Mouse (Mus musculus): Measurements from ENCODE around the gene Rapgef5. TPM values are rescaled to one million over a fixed set of nuclear protein-coding genes. Genes with fewer than 3 reads are reported as not detected.

Gene Rapgef5
- polyA plus RNA-seq, 1 experiment from 2014 or later = 7.7 TPM

DNA sequence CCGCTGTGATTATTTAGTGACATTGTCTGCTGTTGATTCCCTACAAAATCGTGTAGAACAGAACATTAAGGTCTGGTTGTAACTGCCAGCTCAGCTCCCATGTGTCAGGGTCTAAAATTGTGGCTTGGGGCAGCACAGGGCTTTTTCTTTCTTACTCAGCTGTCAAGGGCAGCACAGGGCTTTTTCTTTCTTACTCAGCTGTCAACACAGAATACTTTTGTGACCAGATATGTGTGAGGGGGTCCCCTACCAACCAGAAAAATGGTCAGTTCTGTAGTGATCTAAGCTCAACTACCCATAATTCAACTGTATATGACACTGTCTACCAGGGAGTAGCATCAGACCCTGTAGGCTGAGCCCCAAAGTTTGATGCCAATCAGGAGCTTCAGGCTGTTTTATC, 167.1 kb downstream of the Rapgef5 start:
- Histone ChIP-seq H3K4me3 (ENCODE audit: low read depth, low read length) (no peak overlapping the region), H3K27ac (replicated peaks; ENCODE audit: low read depth, low read length) (no peak overlapping the region), H3K36me3 (replicated peaks; ENCODE audit: control insufficient read depth, insufficient read depth, low read depth, low read length) (no peaks in the 10 kb centered on the region), H3K9ac (replicated peaks; ENCODE audit: low read length) (no peak overlapping the region), H3K9me3 (replicated peaks; ENCODE audit: control insufficient read depth, low read length) (no peaks in the 10 kb centered on the region), H3K4me2 (ENCODE audit: low read depth, low read length) (no peak overlapping the region), H3K27me3 (ENCODE audit: control insufficient read depth, insufficient read depth, low read length) (no peaks in the 10 kb centered on the region), H3K4me1 (ENCODE audit: control insufficient read depth, insufficient read depth, low read length) (no peaks in the 10 kb centered on the region)
- no peak for DNase-seq (ENCODE audit: low spot score)
- no peak for ATAC-seq (replicated peaks; ENCODE audit: insufficient number of reproducible peaks, low FRiP score, low TSS enrichment, low read depth)
- 70% methylated on average over 2 of the region's 2 CpGs for WGBS

DNA sequence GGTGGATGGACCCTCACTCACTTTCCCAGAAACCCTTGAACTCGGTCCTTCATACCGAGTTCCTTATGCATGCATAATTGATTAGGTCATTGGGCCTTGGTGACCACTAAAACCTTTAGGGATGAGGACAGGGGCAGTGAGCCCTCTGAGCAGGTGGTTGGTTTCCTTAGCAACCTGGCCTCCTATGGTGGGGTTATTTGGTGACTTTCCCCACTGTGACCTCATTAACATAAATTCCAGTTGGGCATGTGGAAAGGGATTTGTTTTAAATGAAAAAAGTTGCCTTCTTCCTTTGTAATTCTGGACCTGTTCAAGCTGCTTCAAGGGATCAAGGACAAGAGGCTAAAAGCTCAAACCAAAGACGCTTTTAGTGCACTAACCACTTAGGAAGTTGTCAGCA, 167.7 kb downstream of the Rapgef5 start:
- 37% methylated on average over 3 of the region's 3 CpGs for WGBS

DNA sequence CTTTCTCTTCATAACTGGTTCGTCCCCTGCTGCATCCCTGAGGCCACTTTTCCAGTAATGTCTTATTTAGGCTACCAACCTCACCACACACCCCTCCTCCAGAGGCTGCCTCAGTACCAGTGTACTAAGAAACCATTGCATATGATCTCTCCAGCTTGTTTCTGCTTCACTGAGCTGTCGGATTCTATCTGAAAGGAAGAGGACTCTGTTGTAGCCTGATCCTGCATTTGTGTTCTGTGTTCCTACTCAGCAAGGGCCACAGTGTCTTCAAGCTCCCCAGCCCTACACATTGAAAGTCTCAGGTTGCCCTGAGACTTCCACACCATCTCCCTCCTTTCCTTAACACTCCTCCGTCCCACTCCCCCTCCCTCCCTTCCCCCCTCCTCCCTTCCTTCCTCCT, 168.5 kb downstream of the Rapgef5 start:
- DNase-seq (ENCODE audit: low spot score) (no peak), ATAC-seq (replicated peaks; ENCODE audit: insufficient number of reproducible peaks, low FRiP score, low TSS enrichment, low read depth) (no peak)
- Histone ChIP-seq H3K27me3 (ENCODE audit: control insufficient read depth, insufficient read depth, low read length) (no peaks in the 10 kb centered on the region), H3K27ac (replicated peaks; ENCODE audit: low read depth, low read length) (no peak overlapping the region), H3K36me3 (replicated peaks; ENCODE audit: control insufficient read depth, insufficient read depth, low read depth, low read length) (no peaks in the 10 kb centered on the region), H3K9me3 (replicated peaks; ENCODE audit: control insufficient read depth, low read length) (no peaks in the 10 kb centered on the region), H3K4me3 (ENCODE audit: low read depth, low read length) (no peak overlapping the region), H3K4me1 (ENCODE audit: control insufficient read depth, insufficient read depth, low read length) (no peaks in the 10 kb centered on the region), H3K9ac (replicated peaks; ENCODE audit: low read length) (no peak overlapping the region), H3K4me2 (ENCODE audit: low read depth, low read length) (no peak overlapping the region)
- WGBS = 36% methylated on average over 3 of the region's 3 CpGs

More for the DNA sequence above, 167.7 kb downstream of the Rapgef5 start:
- ATAC-seq (replicated peaks; ENCODE audit: insufficient number of reproducible peaks, low FRiP score, low TSS enrichment, low read depth) (no peak), DNase-seq (ENCODE audit: low spot score) (no peak)
- no peaks in the 10 kb centered on the region for H3K36me3 ChIP-seq (replicated peaks; ENCODE audit: control insufficient read depth, insufficient read depth, low read depth, low read length)
- no peaks in the 10 kb centered on the region for H3K27me3 ChIP-seq (ENCODE audit: control insufficient read depth, insufficient read depth, low read length)
- no peaks in the 10 kb centered on the region for H3K9me3 ChIP-seq (replicated peaks; ENCODE audit: control insufficient read depth, low read length)
- no peak overlapping the region for H3K27ac ChIP-seq (replicated peaks; ENCODE audit: low read depth, low read length)
- H3K4me3 ChIP-seq (ENCODE audit: low read depth, low read length) = no peak overlapping the region
- no peaks in the 10 kb centered on the region for H3K4me1 ChIP-seq (ENCODE audit: control insufficient read depth, insufficient read depth, low read length)
- H3K4me2 ChIP-seq (ENCODE audit: low read depth, low read length) = no peak overlapping the region
- no peak overlapping the region for H3K9ac ChIP-seq (replicated peaks; ENCODE audit: low read length)

DNA sequence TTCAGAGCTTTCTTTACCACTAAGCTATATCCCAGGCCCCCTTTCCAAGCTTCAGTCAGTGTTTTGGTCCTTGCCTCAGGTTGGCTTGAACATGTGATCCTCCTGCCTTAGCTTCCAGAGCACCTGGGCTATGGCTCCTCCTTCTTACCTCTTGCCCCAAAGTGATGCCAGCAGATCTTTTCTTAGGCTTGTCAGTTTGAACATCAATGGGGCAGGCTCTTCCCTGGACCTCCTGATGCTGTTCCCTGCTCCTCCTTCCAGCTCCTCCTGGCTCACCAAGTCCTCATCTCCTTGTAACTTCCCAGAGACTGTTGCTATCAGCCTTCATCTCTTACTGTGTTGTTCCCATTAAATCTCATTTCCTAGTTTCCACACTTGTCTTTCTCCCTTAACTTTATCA, 169.1 kb downstream of the Rapgef5 start:
- H3K9ac ChIP-seq (replicated peaks; ENCODE audit: low read length) = no peak overlapping the region
- no peaks in the 10 kb centered on the region for H3K36me3 ChIP-seq (replicated peaks; ENCODE audit: control insufficient read depth, insufficient read depth, low read depth, low read length)
- H3K4me3 ChIP-seq (ENCODE audit: low read depth, low read length) = no peak overlapping the region
- no peaks in the 10 kb centered on the region for H3K4me1 ChIP-seq (ENCODE audit: control insufficient read depth, insufficient read depth, low read length)
- DNase-seq (ENCODE audit: low spot score) = no peak
- ATAC-seq (replicated peaks; ENCODE audit: insufficient number of reproducible peaks, low FRiP score, low TSS enrichment, low read depth) = no peak
- H3K27ac ChIP-seq (replicated peaks; ENCODE audit: low read depth, low read length) = no peak overlapping the region
- H3K27me3 ChIP-seq (ENCODE audit: control insufficient read depth, insufficient read depth, low read length) = no peaks in the 10 kb centered on the region
- no peak overlapping the region for H3K4me2 ChIP-seq (ENCODE audit: low read depth, low read length)
- H3K9me3 ChIP-seq (replicated peaks; ENCODE audit: control insufficient read depth, low read length) = no peaks in the 10 kb centered on the region

DNA sequence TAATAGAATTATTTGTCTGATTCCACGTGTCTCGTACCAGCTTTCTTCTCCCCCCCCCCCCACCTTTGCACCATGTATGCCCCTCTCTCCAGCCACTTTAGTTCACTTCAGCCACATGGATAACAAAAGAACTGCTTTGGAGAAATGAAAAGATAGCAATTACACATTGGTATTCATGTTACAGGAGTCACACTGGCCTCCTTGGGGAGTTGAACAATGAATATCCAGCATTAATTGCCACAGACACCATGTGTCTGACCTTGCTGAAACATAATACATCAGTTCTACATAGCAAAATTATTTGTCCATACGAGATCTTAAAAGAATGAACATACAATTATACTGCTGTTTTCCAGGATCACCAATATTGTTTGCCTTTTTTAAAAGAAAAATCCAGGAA, 170.5 kb downstream of the Rapgef5 start:
- no peak overlapping the region for H3K27ac ChIP-seq (replicated peaks; ENCODE audit: low read depth, low read length)
- no peak for ATAC-seq (replicated peaks; ENCODE audit: insufficient number of reproducible peaks, low FRiP score, low TSS enrichment, low read depth)
- no peaks in the 10 kb centered on the region for H3K36me3 ChIP-seq (replicated peaks; ENCODE audit: control insufficient read depth, insufficient read depth, low read depth, low read length)
- H3K4me2 ChIP-seq (ENCODE audit: low read depth, low read length) = no peak overlapping the region
- H3K4me3 ChIP-seq (ENCODE audit: low read depth, low read length) = no peak overlapping the region
- H3K27me3 ChIP-seq (ENCODE audit: control insufficient read depth, insufficient read depth, low read length) = no peaks in the 10 kb centered on the region
- DNase-seq (ENCODE audit: low spot score) = no peak
- H3K9me3 ChIP-seq (replicated peaks; ENCODE audit: control insufficient read depth, low read length) = no peaks in the 10 kb centered on the region
- no peaks in the 10 kb centered on the region for H3K4me1 ChIP-seq (ENCODE audit: control insufficient read depth, insufficient read depth, low read length)
- WGBS = 57% methylated on average over 3 of the region's 3 CpGs
- H3K9ac ChIP-seq (replicated peaks; ENCODE audit: low read length) = no peak overlapping the region

DNA sequence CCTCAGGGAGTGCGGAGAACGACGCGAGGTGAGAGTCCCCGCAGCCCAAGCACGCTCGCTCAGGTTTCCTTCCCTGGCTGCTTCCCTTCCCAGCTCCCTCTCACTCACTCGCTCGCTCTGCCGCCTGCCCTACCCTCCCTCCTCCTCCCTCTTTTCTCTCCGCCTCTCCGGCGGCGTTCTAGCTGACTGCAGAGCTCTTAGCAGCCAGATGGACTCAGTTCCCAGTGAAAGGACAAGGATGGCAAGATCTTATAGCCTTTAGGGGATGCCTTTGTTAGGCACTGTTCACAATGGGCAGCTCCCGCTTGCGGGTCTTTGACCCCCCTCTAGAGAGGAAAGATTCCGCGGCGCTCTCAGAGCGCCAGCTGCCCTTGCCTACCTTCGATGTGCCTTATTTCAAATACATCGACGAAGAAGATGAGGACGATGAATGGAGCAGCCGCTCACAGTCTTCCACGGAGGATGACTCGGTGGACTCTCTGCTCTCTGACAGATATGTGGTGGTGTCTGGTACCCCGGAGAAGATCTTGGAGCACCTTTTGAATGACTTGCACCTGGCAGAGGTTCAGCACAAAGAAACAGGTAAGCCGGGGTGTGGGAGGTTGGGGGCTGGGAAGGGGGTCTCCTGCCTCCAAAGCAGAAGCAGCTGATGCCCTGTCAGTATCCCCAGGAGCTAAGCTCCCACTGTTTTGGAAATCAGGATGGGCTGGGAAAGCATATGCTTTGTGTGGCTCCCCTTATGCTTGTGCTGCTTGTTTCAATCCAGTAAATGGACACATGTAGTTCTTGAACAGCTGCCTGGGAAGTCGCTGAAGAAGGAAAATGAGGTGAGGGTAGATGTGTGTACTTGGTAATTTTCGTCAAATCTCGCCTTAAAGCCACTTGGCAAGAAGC, 172.6 kb downstream of the Rapgef5 start:
- H3K36me3 ChIP-seq (replicated peaks; ENCODE audit: control insufficient read depth, insufficient read depth, low read depth, low read length) = no peaks in the 10 kb centered on the region
- WGBS = 4% methylated on average over 32 of the region's 32 CpGs
- H3K4me1 ChIP-seq (ENCODE audit: control insufficient read depth, insufficient read depth, low read length) = no peaks in the 10 kb centered on the region
- H3K27me3 ChIP-seq (ENCODE audit: control insufficient read depth, insufficient read depth, low read length) = no peaks in the 10 kb centered on the region
- H3K9ac ChIP-seq (replicated peaks; ENCODE audit: low read length) = peak overlapping the region; percentile 46
- H3K4me3 ChIP-seq (ENCODE audit: low read depth, low read length) = peak overlapping the region; percentile 37
- H3K9me3 ChIP-seq (replicated peaks; ENCODE audit: control insufficient read depth, low read length) = no peaks in the 10 kb centered on the region
- peak overlapping the region; percentile 58 for H3K4me2 ChIP-seq (ENCODE audit: low read depth, low read length)
- peak; percentile 91 for ATAC-seq (replicated peaks; ENCODE audit: insufficient number of reproducible peaks, low FRiP score, low TSS enrichment, low read depth)
- DNase-seq (ENCODE audit: low spot score) = peak; percentile 83
- H3K27ac ChIP-seq (replicated peaks; ENCODE audit: low read depth, low read length) = no peak overlapping the region

DNA sequence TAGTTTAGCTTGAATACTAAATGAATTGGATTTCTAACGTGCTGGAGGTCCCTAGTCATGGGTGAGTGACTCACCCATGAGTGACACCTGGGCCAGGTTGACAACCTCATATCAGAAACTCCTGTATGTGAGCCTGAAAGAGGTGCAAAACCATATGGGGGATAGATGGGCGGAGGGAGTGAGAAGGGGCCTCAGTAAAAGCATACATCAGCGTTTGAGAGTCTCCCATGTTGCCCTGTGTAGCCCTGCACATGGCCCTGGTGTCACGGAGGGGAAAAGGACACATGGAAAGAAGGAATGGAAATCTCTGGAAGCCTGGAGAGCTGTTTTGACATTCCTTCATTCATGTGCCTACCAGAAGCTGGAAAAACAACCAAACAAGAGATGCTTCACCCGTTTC, 175.1 kb downstream of the Rapgef5 start:
- DNase-seq (ENCODE audit: low spot score) (no peak), ATAC-seq (replicated peaks; ENCODE audit: insufficient number of reproducible peaks, low FRiP score, low TSS enrichment, low read depth) (no peak)
- H3K27ac ChIP-seq (replicated peaks; ENCODE audit: low read depth, low read length) = no peak overlapping the region
- no peak overlapping the region for H3K4me2 ChIP-seq (ENCODE audit: low read depth, low read length)
- WGBS = 78% methylated on average over 5 of the region's 5 CpGs
- no peaks in the 10 kb centered on the region for H3K9me3 ChIP-seq (replicated peaks; ENCODE audit: control insufficient read depth, low read length)
- H3K9ac ChIP-seq (replicated peaks; ENCODE audit: low read length) = no peak overlapping the region
- no peak overlapping the region for H3K4me3 ChIP-seq (ENCODE audit: low read depth, low read length)
- no peaks in the 10 kb centered on the region for H3K36me3 ChIP-seq (replicated peaks; ENCODE audit: control insufficient read depth, insufficient read depth, low read depth, low read length)
- H3K27me3 ChIP-seq (ENCODE audit: control insufficient read depth, insufficient read depth, low read length) = no peaks in the 10 kb centered on the region
- H3K4me1 ChIP-seq (ENCODE audit: control insufficient read depth, insufficient read depth, low read length) = no peaks in the 10 kb centered on the region

DNA sequence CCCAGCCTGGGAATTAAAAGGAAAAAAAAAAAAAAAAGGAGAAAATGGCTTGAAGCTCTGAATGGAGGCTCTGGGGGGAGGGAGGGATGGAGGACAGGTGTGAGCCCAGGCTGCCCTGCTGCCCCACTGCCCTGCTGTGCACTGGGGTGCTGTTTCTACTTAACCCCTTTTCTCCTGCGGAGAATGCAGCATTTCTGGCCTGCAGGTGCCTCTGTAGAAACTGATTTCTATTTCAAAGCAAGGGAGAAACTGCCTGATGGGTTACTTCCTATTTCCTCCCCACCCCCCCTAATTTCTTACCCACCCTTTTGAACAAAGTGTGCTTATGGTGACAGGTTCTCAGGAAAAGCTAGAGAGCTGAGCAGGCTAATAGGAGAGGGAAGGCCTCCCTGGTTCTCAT, 176.5 kb downstream of the Rapgef5 start:
- WGBS = 25% methylated on average over 1 of the region's 1 CpGs
- Histone ChIP-seq H3K9me3 (replicated peaks; ENCODE audit: control insufficient read depth, low read length) (no peaks in the 10 kb centered on the region), H3K36me3 (replicated peaks; ENCODE audit: control insufficient read depth, insufficient read depth, low read depth, low read length) (no peaks in the 10 kb centered on the region), H3K4me2 (ENCODE audit: low read depth, low read length) (no peak overlapping the region), H3K9ac (replicated peaks; ENCODE audit: low read length) (no peak overlapping the region), H3K4me1 (ENCODE audit: control insufficient read depth, insufficient read depth, low read length) (no peaks in the 10 kb centered on the region), H3K27ac (replicated peaks; ENCODE audit: low read depth, low read length) (no peak overlapping the region), H3K27me3 (ENCODE audit: control insufficient read depth, insufficient read depth, low read length) (no peaks in the 10 kb centered on the region), H3K4me3 (ENCODE audit: low read depth, low read length) (no peak overlapping the region)
- DNase-seq (ENCODE audit: low spot score) (no peak), ATAC-seq (replicated peaks; ENCODE audit: insufficient number of reproducible peaks, low FRiP score, low TSS enrichment, low read depth) (no peak)
